Mouse (Mus musculus): ENCODE data around the gene Esrrg. TPM values are rescaled to one million over a fixed set of nuclear protein-coding genes. Genes with fewer than 3 reads are reported as not detected.

Gene Esrrg
- polyA plus RNA-seq, 1 experiment from 2014 or later, result 1.0 TPM

- no peak overlapping the region for H3K4me2 ChIP-seq (replicated peaks)
- WGBS, result 77% methylated on average over 7 of the region's 7 CpGs
- no peak for ATAC-seq (ENCODE audit: insufficient number of reproducible peaks, low FRiP score, low TSS enrichment, low read depth)
- H3K36me3 ChIP-seq, result no peaks in the 10 kb centered on the region
- H3K9me3 ChIP-seq (replicated peaks), result no peaks in the 10 kb centered on the region
- no peak overlapping the region for H3K27ac ChIP-seq (replicated peaks)
- no peak overlapping the region for H3K9ac ChIP-seq
- no peak overlapping the region for H3K4me3 ChIP-seq (replicated peaks)
- H3K4me1 ChIP-seq, result no peaks in the 10 kb centered on the region
- no peaks in the 10 kb centered on the region for H3K27me3 ChIP-seq
Measured at GRCm38 (mm10) chr1:188157237-188157955, 548.8 kb downstream of the Esrrg start.

GRCm38 (mm10) chr1:188158675-188159074 is 550.1 kb downstream of the Esrrg start:
- Histone ChIP-seq H3K4me3 (replicated peaks) (no peak overlapping the region), H3K9me3 (replicated peaks) (no peaks in the 10 kb centered on the region), H3K27me3 (no peaks in the 10 kb centered on the region), H3K36me3 (no peaks in the 10 kb centered on the region), H3K4me2 (replicated peaks) (no peak overlapping the region), H3K27ac (replicated peaks) (no peak overlapping the region), H3K4me1 (no peaks in the 10 kb centered on the region), H3K9ac (no peak overlapping the region)
- ATAC-seq (ENCODE audit: insufficient number of reproducible peaks, low FRiP score, low TSS enrichment, low read depth), result no peak
- WGBS, result 90% methylated on average over 1 of the region's 1 CpGs

- no peak overlapping the region for H3K4me2 ChIP-seq (replicated peaks)
- H3K36me3 ChIP-seq, result no peaks in the 10 kb centered on the region
- no peak overlapping the region for H3K4me3 ChIP-seq (replicated peaks)
- no peaks in the 10 kb centered on the region for H3K27me3 ChIP-seq
- no peak overlapping the region for H3K27ac ChIP-seq (replicated peaks)
- no peaks in the 10 kb centered on the region for H3K9me3 ChIP-seq (replicated peaks)
- 87% methylated on average over 2 of the region's 2 CpGs for WGBS
- no peak for ATAC-seq (ENCODE audit: insufficient number of reproducible peaks, low FRiP score, low TSS enrichment, low read depth)
- H3K9ac ChIP-seq, result no peak overlapping the region
- no peaks in the 10 kb centered on the region for H3K4me1 ChIP-seq
Measured at GRCm38 (mm10) chr1:188159108-188159507, 550.5 kb downstream of the Esrrg start.

GRCm38 (mm10) chr1:188163058-188163457 is 554.5 kb downstream of the Esrrg start:
- no peaks in the 10 kb centered on the region for H3K9me3 ChIP-seq (replicated peaks)
- H3K4me1 ChIP-seq, result no peaks in the 10 kb centered on the region
- H3K27me3 ChIP-seq, result no peaks in the 10 kb centered on the region
- no peaks in the 10 kb centered on the region for H3K36me3 ChIP-seq
- ATAC-seq (ENCODE audit: insufficient number of reproducible peaks, low FRiP score, low TSS enrichment, low read depth), result no peak
- no peak overlapping the region for H3K27ac ChIP-seq (replicated peaks)
- H3K4me2 ChIP-seq (replicated peaks), result no peak overlapping the region
- no peak overlapping the region for H3K9ac ChIP-seq
- no peak overlapping the region for H3K4me3 ChIP-seq (replicated peaks)

- Histone ChIP-seq H3K9me3 (replicated peaks) (no peaks in the 10 kb centered on the region), H3K36me3 (no peaks in the 10 kb centered on the region), H3K27ac (replicated peaks) (no peak overlapping the region), H3K4me1 (no peaks in the 10 kb centered on the region), H3K4me2 (replicated peaks) (no peak overlapping the region), H3K4me3 (replicated peaks) (no peak overlapping the region), H3K27me3 (no peaks in the 10 kb centered on the region), H3K9ac (no peak overlapping the region)
- ATAC-seq (ENCODE audit: insufficient number of reproducible peaks, low FRiP score, low TSS enrichment, low read depth), result no peak
- 54% methylated on average over 6 of the region's 6 CpGs for WGBS
Measured at GRCm38 (mm10) chr1:188164251-188164650, 555.7 kb downstream of the Esrrg start.

- Histone ChIP-seq H3K9me3 (replicated peaks) (no peaks in the 10 kb centered on the region), H3K4me1 (no peaks in the 10 kb centered on the region), H3K4me2 (replicated peaks) (no peak overlapping the region), H3K4me3 (replicated peaks) (no peak overlapping the region), H3K36me3 (no peaks in the 10 kb centered on the region), H3K27me3 (no peaks in the 10 kb centered on the region), H3K9ac (no peak overlapping the region), H3K27ac (replicated peaks) (no peak overlapping the region)
- ATAC-seq (ENCODE audit: insufficient number of reproducible peaks, low FRiP score, low TSS enrichment, low read depth), result no peak
- WGBS, result 36% methylated on average over 1 of the region's 1 CpGs
Measured at GRCm38 (mm10) chr1:188173859-188174258, 565.3 kb downstream of the Esrrg start.

GRCm38 (mm10) chr1:188182951-188183350 is 574.4 kb downstream of the Esrrg start:
- 87% methylated on average over 5 of the region's 5 CpGs for WGBS
- Histone ChIP-seq H3K36me3 (no peaks in the 10 kb centered on the region), H3K9me3 (replicated peaks) (no peaks in the 10 kb centered on the region), H3K4me3 (replicated peaks) (no peak overlapping the region), H3K4me1 (no peaks in the 10 kb centered on the region), H3K27ac (replicated peaks) (no peak overlapping the region), H3K27me3 (no peaks in the 10 kb centered on the region), H3K9ac (no peak overlapping the region), H3K4me2 (replicated peaks) (no peak overlapping the region)
- no peak for ATAC-seq (ENCODE audit: insufficient number of reproducible peaks, low FRiP score, low TSS enrichment, low read depth)

- no peak for ATAC-seq (ENCODE audit: insufficient number of reproducible peaks, low FRiP score, low TSS enrichment, low read depth)
- no peaks in the 10 kb centered on the region for H3K27me3 ChIP-seq
- no peaks in the 10 kb centered on the region for H3K4me1 ChIP-seq
- H3K4me3 ChIP-seq (replicated peaks), result no peak overlapping the region
- H3K9me3 ChIP-seq (replicated peaks), result no peaks in the 10 kb centered on the region
- no peak overlapping the region for H3K9ac ChIP-seq
- no peak overlapping the region for H3K27ac ChIP-seq (replicated peaks)
- 78% methylated on average over 17 of the region's 17 CpGs for WGBS
- H3K4me2 ChIP-seq (replicated peaks), result no peak overlapping the region
- H3K36me3 ChIP-seq, result no peaks in the 10 kb centered on the region
Measured at GRCm38 (mm10) chr1:188186440-188187117, 578.0 kb downstream of the Esrrg start.

- H3K9ac ChIP-seq, result no peak overlapping the region
- H3K27me3 ChIP-seq, result no peaks in the 10 kb centered on the region
- H3K36me3 ChIP-seq, result no peaks in the 10 kb centered on the region
- no peak overlapping the region for H3K27ac ChIP-seq (replicated peaks)
- H3K4me3 ChIP-seq (replicated peaks), result no peak overlapping the region
- no peak for ATAC-seq (ENCODE audit: insufficient number of reproducible peaks, low FRiP score, low TSS enrichment, low read depth)
- no peaks in the 10 kb centered on the region for H3K9me3 ChIP-seq (replicated peaks)
- H3K4me2 ChIP-seq (replicated peaks), result no peak overlapping the region
- WGBS, result 97% methylated on average over 2 of the region's 2 CpGs
- no peaks in the 10 kb centered on the region for H3K4me1 ChIP-seq
Measured at GRCm38 (mm10) chr1:188192971-188193370, 584.4 kb downstream of the Esrrg start.

- no peaks in the 10 kb centered on the region for H3K4me1 ChIP-seq
- WGBS, result 62% methylated on average over 6 of the region's 6 CpGs
- no peak for ATAC-seq (ENCODE audit: insufficient number of reproducible peaks, low FRiP score, low TSS enrichment, low read depth)
- no peak overlapping the region for H3K4me3 ChIP-seq (replicated peaks)
- no peaks in the 10 kb centered on the region for H3K27me3 ChIP-seq
- H3K4me2 ChIP-seq (replicated peaks), result no peak overlapping the region
- H3K36me3 ChIP-seq, result no peaks in the 10 kb centered on the region
- H3K9ac ChIP-seq, result no peak overlapping the region
- no peaks in the 10 kb centered on the region for H3K9me3 ChIP-seq (replicated peaks)
- H3K27ac ChIP-seq (replicated peaks), result no peak overlapping the region
Measured at GRCm38 (mm10) chr1:188207421-188207820, 598.8 kb downstream of the Esrrg start.

GRCm38 (mm10) chr1:188209025-188209424 is 600.4 kb downstream of the Esrrg start:
- Histone ChIP-seq H3K9me3 (replicated peaks) (no peaks in the 10 kb centered on the region), H3K4me3 (replicated peaks) (no peak overlapping the region), H3K4me2 (replicated peaks) (no peak overlapping the region), H3K27me3 (no peaks in the 10 kb centered on the region), H3K27ac (replicated peaks) (no peak overlapping the region), H3K36me3 (no peaks in the 10 kb centered on the region), H3K4me1 (no peaks in the 10 kb centered on the region), H3K9ac (no peak overlapping the region)
- no peak for ATAC-seq (ENCODE audit: insufficient number of reproducible peaks, low FRiP score, low TSS enrichment, low read depth)
- WGBS, result 85% methylated on average over 1 of the region's 1 CpGs

All from embryonic facial prominence, embryonic 15.5 days (tissue).